Mouse (Mus musculus) lung, postnatal 0 days (tissue): ENCODE data around the gene Kbtbd7.

Experiments used
- CTCF ChIP-seq: IDR thresholded peaks from 2 replicates; pipeline ENCODE4 v1.5.1; 2016; ENCODE audit warnings: antibody characterized with exemption, mild to moderate bottlenecking
- EP300 ChIP-seq: IDR thresholded peaks from 2 replicates; pipeline ENCODE4 v1.6.1; 2016; ENCODE audit warnings: antibody characterized with exemption, mild to moderate bottlenecking, control low read depth

DNA sequence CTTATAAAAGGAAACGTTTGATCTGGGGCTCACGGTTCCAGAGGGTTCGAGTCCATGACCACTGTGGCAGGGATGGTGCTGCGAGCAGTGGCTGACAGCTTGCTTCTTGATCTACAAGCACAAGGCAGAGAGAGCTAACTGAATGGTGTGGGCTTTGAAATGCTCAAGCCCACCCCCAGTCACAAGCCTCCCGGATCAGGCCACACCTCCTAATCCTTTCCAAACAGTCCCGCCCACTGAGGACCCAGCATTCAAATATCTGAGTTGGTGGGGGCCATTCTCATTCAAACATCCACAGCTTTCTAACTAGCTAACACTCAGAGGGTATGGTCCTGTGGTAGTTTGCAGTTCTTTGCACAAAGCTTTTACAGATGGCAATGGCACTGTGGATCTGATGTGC, 13.2 kb upstream of the Kbtbd7 start:
- TF ChIP-seq EP300 (no peak), CTCF (no peak)
